Mouse (Mus musculus): ENCODE results near the gene Tmem258. TPM values are rescaled to one million over a fixed set of nuclear protein-coding genes. Genes with fewer than 3 reads are reported as not detected.

The Tmem258 gene
- total and polyA plus RNA-seq, 3 experiments, result 337 to 354 TPM; not detected in 1

- TF ChIP-seq MAZ (IDR thresholded peaks at IDR 0.05; ENCODE audit: low read depth, low read length), result no peak
- TF ChIP-seq CTCF (IDR thresholded peaks at IDR 0.05 in 2 of 3, conservative IDR thresholded peaks at IDR 0.05 in 1 of 3; ENCODE audit: control insufficient read depth in 1 of 3, insufficient read depth in 1 of 3, low read depth in 2 of 3, low read length in 3 of 3, poor library complexity in 1 of 3, severe bottlenecking in 1 of 3), result no peak
- TF ChIP-seq ELF1 (IDR thresholded peaks at IDR 0.05; ENCODE audit: low read depth, low read length), result no peak
- TF ChIP-seq TCF12 (IDR thresholded peaks at IDR 0.05; ENCODE audit: low read depth, low read length), result no peak
- TF ChIP-seq HCFC1 (IDR thresholded peaks at IDR 0.05; ENCODE audit: low read depth, low read length), result no peak
- TF ChIP-seq CHD2 (IDR thresholded peaks at IDR 0.05; ENCODE audit: low read length), result no peak
- TF ChIP-seq USF2 (IDR thresholded peaks at IDR 0.05; ENCODE audit: borderline replicate concordance in 1 of 2, insufficient read depth in 1 of 2, low read depth in 1 of 2, low read length in 2 of 2), result no peak
- TF ChIP-seq JUND (IDR thresholded peaks at IDR 0.05; ENCODE audit: low read depth, low read length), result no peak
- no peak for TF ChIP-seq POLR2AphosphoS5 (IDR thresholded peaks at IDR 0.05; ENCODE audit: borderline replicate concordance, low read depth, low read length)
- TF ChIP-seq POLR2AphosphoS2 (IDR thresholded peaks at IDR 0.05; ENCODE audit: low read length), result no peak
- Histone ChIP-seq H3K4me1 (ENCODE audit: control insufficient read depth in 1 of 2, insufficient read depth in 2 of 2, low read length in 2 of 2) (no peaks in the 10 kb centered on the region), H3K9ac (ENCODE audit: control insufficient read depth, low read depth, low read length, poor library complexity, severe bottlenecking) (no peak overlapping the region), H3K4me3 (ENCODE audit: control insufficient read depth in 1 of 2, insufficient read depth in 1 of 2, low read depth in 2 of 2, low read length in 2 of 2) (no peak overlapping the region), H3K27me3 (ENCODE audit: control insufficient read depth in 1 of 2, insufficient read depth in 2 of 2, low read length in 2 of 2) (no peaks in the 10 kb centered on the region), H3K9me3 (replicated peaks; ENCODE audit: insufficient read depth, low read length) (no peaks in the 10 kb centered on the region), H3K79me2 (ENCODE audit: control insufficient read depth, insufficient read depth, low read length, poor library complexity) (no peaks in the 10 kb centered on the region), H3K36me3 (ENCODE audit: control insufficient read depth in 1 of 2, insufficient read depth in 2 of 2, low read length in 2 of 2) (no peaks in the 10 kb centered on the region), H3K27ac (ENCODE audit: control insufficient read depth, low read depth, low read length) (no peak overlapping the region)
- no peak for DNase-seq (ENCODE audit: low read depth, low spot score)
Measured at GRCm38 (mm10) chr19:10216101-10216500, 12.3 kb downstream of the Tmem258 start.

- H3K27ac ChIP-seq (ENCODE audit: control insufficient read depth, low read depth, low read length), result no peak overlapping the region
- H3K9ac ChIP-seq (ENCODE audit: control insufficient read depth, low read depth, low read length, poor library complexity, severe bottlenecking), result no peak overlapping the region
- peaks cover 0 to 3% of the 10 kb centered on the region in 2 experiments; a peak in 1 of 4 replicates for H3K4me1 ChIP-seq (ENCODE audit: control insufficient read depth in 1 of 2, insufficient read depth in 2 of 2, low read length in 2 of 2)
- no peaks in the 10 kb centered on the region for H3K9me3 ChIP-seq (replicated peaks; ENCODE audit: insufficient read depth, low read length)
- H3K27me3 ChIP-seq (ENCODE audit: control insufficient read depth in 1 of 2, insufficient read depth in 2 of 2, low read length in 2 of 2), result no peaks in the 10 kb centered on the region
- peak; percentile 69 for DNase-seq (ENCODE audit: low read depth, low spot score)
- no peaks in the 10 kb centered on the region for H3K36me3 ChIP-seq (ENCODE audit: control insufficient read depth in 1 of 2, insufficient read depth in 2 of 2, low read length in 2 of 2)
- no peaks in the 10 kb centered on the region for H3K79me2 ChIP-seq (ENCODE audit: control insufficient read depth, insufficient read depth, low read length, poor library complexity)
- TF ChIP-seq ZNF384 (IDR thresholded peaks at IDR 0.05; ENCODE audit: low read depth, low read length) (no peak), SMC3 (IDR thresholded peaks at IDR 0.05; ENCODE audit: low read depth, low read length) (peak; percentile 33), TAL1 (IDR thresholded peaks at IDR 0.05; ENCODE audit: low read length) (no peak), ZMIZ1 (IDR thresholded peaks at IDR 0.05; ENCODE audit: low read depth, low read length) (no peak), UBTF (IDR thresholded peaks at IDR 0.05; ENCODE audit: borderline replicate concordance, insufficient read depth, low read depth, low read length) (no peak), MYB (IDR thresholded peaks at IDR 0.05; ENCODE audit: low read depth, low read length) (no peak), KAT2A (conservative IDR thresholded peaks at IDR 0.05; ENCODE audit: low read depth, low read length) (no peak), ETS1 (IDR thresholded peaks at IDR 0.05; ENCODE audit: low read depth, low read length) (no peak), POLR2A (IDR thresholded peaks at IDR 0.05; ENCODE audit: control insufficient read depth in 1 of 2, insufficient read depth in 1 of 2, low read depth in 1 of 2, low read length in 2 of 2, poor library complexity in 1 of 2) (no peak), BHLHE40 (IDR thresholded peaks at IDR 0.05; ENCODE audit: borderline replicate concordance, low read depth, low read length) (no peak), RAD21 (IDR thresholded peaks at IDR 0.05; ENCODE audit: low read depth, low read length) (peak; percentile 26), MEF2A (IDR thresholded peaks at IDR 0.05; ENCODE audit: extremely low read depth, insufficient replicate concordance, low read depth, low read length, poor library complexity, severe bottlenecking) (no peak), CHD1 (IDR thresholded peaks at IDR 0.05; ENCODE audit: low read depth, low read length) (no peak), NRF1 (IDR thresholded peaks at IDR 0.05; ENCODE audit: insufficient read depth, low read depth, low read length, poor library complexity, severe bottlenecking) (no peak), CTCF (IDR thresholded peaks at IDR 0.05 in 2 of 3, conservative IDR thresholded peaks at IDR 0.05 in 1 of 3; ENCODE audit: control insufficient read depth in 1 of 3, insufficient read depth in 1 of 3, low read depth in 2 of 3, low read length in 3 of 3, poor library complexity in 1 of 3, severe bottlenecking in 1 of 3) (peak; percentile 69 to 89 (median 72))
- no peak overlapping the region for H3K4me3 ChIP-seq (ENCODE audit: control insufficient read depth in 1 of 2, insufficient read depth in 1 of 2, low read depth in 2 of 2, low read length in 2 of 2)
Measured at GRCm38 (mm10) chr19:10219108-10219507, 15.3 kb downstream of the Tmem258 start.
